Mouse (Mus musculus) MEL (cell line): Measurements from ENCODE around the gene Odf4. TPM values are rescaled to one million over a fixed set of nuclear protein-coding genes. Genes with fewer than 3 reads are reported as not detected.

Experiments
- DNase-seq: peaks from one replicate; pipeline ENCODE4 v3.0.0; 2011; ENCODE audit warnings: low read depth, low spot score
- H3K27ac ChIP-seq: 2 replicates; pipeline ENCODE4 v1.5.1; 2012; ENCODE audit warnings: low read depth, mild to moderate bottlenecking, control low read depth, low read length, moderate library complexity; ENCODE audit not compliant: control insufficient read depth
- H3K27me3 ChIP-seq, 2 experiments: fragments of 150-350 bp in 1 of 2; sonication (generic) in 1 of 2; 2 replicates each; pipeline ENCODE4 v1.6.1; 2012; ENCODE audit warnings: low read length in 2 of 2, mild to moderate bottlenecking in 2 of 2, improper control_type of control experiment in 1 of 2, moderate library complexity in 1 of 2; ENCODE audit not compliant: insufficient read depth in 2 of 2, control insufficient read depth in 1 of 2
- H3K36me3 ChIP-seq, 2 experiments: 2 replicates each; pipeline ENCODE4 v1.6.1; 2012 to 2014; ENCODE audit warnings: low read length in 2 of 2, improper control_type of control experiment in 1 of 2, inconsistent platforms in 1 of 2, mild to moderate bottlenecking in 1 of 2; ENCODE audit not compliant: insufficient read depth in 2 of 2, control insufficient read depth in 1 of 2
- H3K4me1 ChIP-seq, 2 experiments: fragments of 150-350 bp in 1 of 2; sonication (generic) in 1 of 2; 2 replicates each; pipeline ENCODE4 v1.6.1; 2012; ENCODE audit warnings: low read length in 2 of 2, improper control_type of control experiment in 1 of 2, mild to moderate bottlenecking in 1 of 2; ENCODE audit not compliant: insufficient read depth in 2 of 2, control insufficient read depth in 1 of 2
- H3K4me3 ChIP-seq, 2 experiments: fragments of 150-350 bp in 1 of 2; sonication (generic) in 1 of 2; 2 replicates each; pipeline ENCODE4 v1.5.1; 2012; ENCODE audit warnings: low read depth in 2 of 2, low read length in 2 of 2, mild to moderate bottlenecking in 2 of 2, moderate library complexity in 2 of 2, control low read depth in 1 of 2, improper control_type of control experiment in 1 of 2; ENCODE audit not compliant: control insufficient read depth in 1 of 2, insufficient read depth in 1 of 2
- H3K79me2 ChIP-seq: 2 replicates; pipeline ENCODE4 v1.6.1; 2012; ENCODE audit warnings: mild to moderate bottlenecking, low read length, moderate library complexity; ENCODE audit not compliant: control insufficient read depth, poor library complexity, insufficient read depth
- H3K9ac ChIP-seq: 2 replicates; pipeline ENCODE4 v1.6.1; 2012; ENCODE audit warnings: low read depth, mild to moderate bottlenecking, control low read depth, low read length, moderate library complexity; ENCODE audit not compliant: control insufficient read depth, poor library complexity, severe bottlenecking
- H3K9me3 ChIP-seq: fragments of 150-350 bp; sonication (generic); replicated peaks from 2 replicates; pipeline ENCODE4 v1.6.1; 2012; ENCODE audit warnings: mild to moderate bottlenecking, low read length, improper control_type of control experiment, moderate library complexity; ENCODE audit not compliant: insufficient read depth
- BHLHE40 ChIP-seq: IDR thresholded peaks from 2 replicates; pipeline ENCODE4 v1.6.1; 2012; ENCODE audit warnings: low read depth, mild to moderate bottlenecking, inconsistent platforms, low read length, improper control_type of control experiment, borderline replicate concordance
- CHD2 ChIP-seq: IDR thresholded peaks from 2 replicates; pipeline ENCODE4 v1.6.1; 2011; ENCODE audit warnings: low read length, improper control_type of control experiment
- CTCF ChIP-seq, 3 experiments: IDR thresholded peaks in 2 of 3; conservative IDR thresholded peaks in 1 of 3; 2 replicates each; pipeline ENCODE4 v1.5.1; 2011 to 2012; ENCODE audit warnings: low read length in 3 of 3, low read depth in 2 of 3, mild to moderate bottlenecking in 2 of 3, improper control_type of control experiment in 1 of 3, inconsistent platforms in 1 of 3, mixed read lengths in 1 of 3, moderate library complexity in 1 of 3; ENCODE audit not compliant: control insufficient read depth in 1 of 3, insufficient read depth in 1 of 3, poor library complexity in 1 of 3, severe bottlenecking in 1 of 3
- E2F4 ChIP-seq: IDR thresholded peaks from 2 replicates; pipeline ENCODE4 v1.6.1; 2011; ENCODE audit warnings: low read depth, low read length, improper control_type of control experiment, borderline replicate concordance
- EP300 ChIP-seq, 2 experiments: IDR thresholded peaks; 2 replicates each; pipeline ENCODE4 v1.6.1; 2011; ENCODE audit warnings: improper control_type of control experiment in 2 of 2, low read length in 2 of 2, low read depth in 1 of 2, mild to moderate bottlenecking in 1 of 2
- ETS1 ChIP-seq: IDR thresholded peaks from 2 replicates; pipeline ENCODE4 v1.6.1; 2012; ENCODE audit warnings: low read depth, mild to moderate bottlenecking, inconsistent platforms, low read length, improper control_type of control experiment, moderate library complexity
- GABPA ChIP-seq: IDR thresholded peaks from 2 replicates; pipeline ENCODE4 v1.6.1; 2012; ENCODE audit warnings: low read depth, mild to moderate bottlenecking, inconsistent platforms, low read length, improper control_type of control experiment, moderate library complexity
- HCFC1 ChIP-seq: IDR thresholded peaks from 2 replicates; pipeline ENCODE4 v1.6.1; 2012; ENCODE audit warnings: low read depth, mild to moderate bottlenecking, inconsistent platforms, low read length, improper control_type of control experiment, moderate library complexity
- JUND ChIP-seq: IDR thresholded peaks from 2 replicates; pipeline ENCODE4 v1.6.1; 2011; ENCODE audit warnings: low read depth, mild to moderate bottlenecking, improper control_type of control experiment, low read length
- MAFK ChIP-seq: IDR thresholded peaks from 2 replicates; pipeline ENCODE4 v1.6.1; 2011; ENCODE audit warnings: low read depth, mild to moderate bottlenecking, low read length, improper control_type of control experiment, borderline replicate concordance
- MYB ChIP-seq: IDR thresholded peaks from 2 replicates; pipeline ENCODE4 v1.6.1; 2011; ENCODE audit warnings: mild to moderate bottlenecking, low read depth, low read length, improper control_type of control experiment
- NELFE ChIP-seq: IDR thresholded peaks from 2 replicates; pipeline ENCODE4 v1.6.1; 2011; ENCODE audit warnings: low read depth, low read length, improper control_type of control experiment
- NRF1 ChIP-seq: IDR thresholded peaks from 2 replicates; pipeline ENCODE4 v1.6.1; 2014; ENCODE audit warnings: low read depth, mild to moderate bottlenecking, inconsistent platforms, low read length, improper control_type of control experiment, moderate library complexity; ENCODE audit not compliant: poor library complexity, insufficient read depth, severe bottlenecking
- POLR2AphosphoS5 ChIP-seq: IDR thresholded peaks from 2 replicates; pipeline ENCODE4 v1.6.1; 2012; ENCODE audit warnings: low read depth, borderline replicate concordance, mild to moderate bottlenecking, inconsistent platforms, low read length, moderate library complexity, mixed read lengths
- RCOR1 ChIP-seq: IDR thresholded peaks from 2 replicates; pipeline ENCODE4 v1.6.1; 2012; ENCODE audit warnings: low read depth, mild to moderate bottlenecking, inconsistent platforms, low read length, improper control_type of control experiment
- ZC3H11A ChIP-seq: IDR thresholded peaks from 2 replicates; pipeline ENCODE4 v1.6.1; 2012; ENCODE audit warnings: low read depth, mild to moderate bottlenecking, inconsistent platforms, low read length, improper control_type of control experiment
- ZMIZ1 ChIP-seq: IDR thresholded peaks from 2 replicates; pipeline ENCODE4 v1.6.1; 2012; ENCODE audit warnings: low read depth, mild to moderate bottlenecking, inconsistent platforms, low read length, improper control_type of control experiment, moderate library complexity
- polyA plus RNA-seq, 2 experiments: library from polyadenylated mRNA; stranded (reverse) in 1 of 2; unstranded in 1 of 2; fragments of >175 nt in 1 of 2; fragments of >200 nt in 1 of 2; gene quantifications; 2 replicates each; pipeline versions ENCODE4 v1.2.1 to v1.2.4; 2012; ENCODE audit warnings: low replicate concordance in 2 of 2, low read depth in 1 of 2; ENCODE audit not compliant: insufficient read length in 2 of 2, insufficient read depth in 1 of 2, missing spikeins in 1 of 2
- total RNA-seq: library from RNA; depleted of rRNA; stranded (reverse); fragments of 300-350 nt; gene quantifications from 2 replicates; pipeline ENCODE4 v1.2.3, GENCODE M21; 2012

The Odf4 gene
- total and polyA plus RNA-seq, 3 experiments, result not detected

DNA sequence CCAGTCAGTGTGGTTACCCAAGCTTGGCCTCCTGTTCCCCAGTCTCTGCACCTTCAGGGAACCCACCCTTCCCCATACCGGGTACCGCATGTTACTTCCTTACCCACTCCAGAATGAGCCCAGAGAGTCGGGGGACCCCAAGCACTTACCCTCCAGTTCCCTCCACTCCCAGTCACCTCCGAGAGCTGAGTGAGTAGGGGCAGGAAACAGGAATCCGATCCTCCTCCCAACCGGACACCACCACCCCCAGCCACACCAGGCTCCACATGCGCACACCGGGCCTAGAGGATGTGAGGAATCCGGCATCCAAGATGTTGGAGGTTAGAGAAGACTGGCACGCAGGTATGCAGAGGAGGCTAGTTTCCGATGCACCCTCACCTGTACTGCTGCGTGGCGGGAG, 29.8 kb upstream of the Odf4 start:
- DNase-seq, result no peak
- peaks cover 0 to 1% of the 10 kb centered on the region in 2 experiments; a peak in 2 of 4 replicates for H3K36me3 ChIP-seq
- H3K4me3 ChIP-seq, result no peak overlapping the region
- H3K9ac ChIP-seq, result no peak overlapping the region
- TF ChIP-seq NRF1 (no peak), ZMIZ1 (no peak), CTCF (IDR thresholded peaks at IDR 0.05 in 2 of 3, conservative IDR thresholded peaks at IDR 0.05 in 1 of 3; ENCODE audit: control insufficient read depth in 1 of 3, insufficient read depth in 1 of 3, low read depth in 2 of 3, low read length in 3 of 3, poor library complexity in 1 of 3, severe bottlenecking in 1 of 3) (no peak), CHD2 (no peak), GABPA (no peak), ETS1 (no peak), NELFE (no peak), MYB (no peak), MAFK (no peak), RCOR1 (no peak)
- TF ChIP-seq, all 39 proteins: peak for 0
- Histone ChIP-seq H3K9me3 (no peaks in the 10 kb centered on the region), H3K4me1 (peaks cover 0 to 6% of the 10 kb centered on the region in 2 experiments; a peak in 2 of 4 replicates), H3K27me3 (peaks cover 2 to 3% of the 10 kb centered on the region in 2 experiments; a peak in 3 of 4 replicates), H3K79me2 (no peaks in the 10 kb centered on the region), H3K27ac (no peak overlapping the region)

GRCm38 (mm10) chr11:68956107-68956506, 29.2 kb upstream of the Odf4 start:
- no peak for DNase-seq
- H3K4me1 ChIP-seq, result no peaks in the 10 kb centered on the region
- H3K9ac ChIP-seq, result no peak overlapping the region
- no peak overlapping the region for H3K4me3 ChIP-seq
- peaks cover 2 to 6% of the 10 kb centered on the region in 2 experiments for H3K27me3 ChIP-seq
- no peaks in the 10 kb centered on the region for H3K79me2 ChIP-seq
- TF ChIP-seq EP300 (IDR thresholded peaks at IDR 0.05; ENCODE audit: low read depth in 1 of 2, low read length in 2 of 2), result no peak
- no peak for TF ChIP-seq RCOR1
- TF ChIP-seq BHLHE40, result no peak
- no peak for TF ChIP-seq HCFC1
- no peak for TF ChIP-seq POLR2AphosphoS5
- no peak for TF ChIP-seq E2F4
- TF ChIP-seq JUND, result no peak
- no peak for TF ChIP-seq ZC3H11A
- TF ChIP-seq, all 39 proteins: peak for 0
- Histone ChIP-seq H3K36me3 (no peaks in the 10 kb centered on the region), H3K27ac (no peak overlapping the region), H3K9me3 (no peaks in the 10 kb centered on the region)
